Mouse (Mus musculus) central nervous system, embryonic 18 days (tissue): ENCODE results near the gene Psma3. TPM values are rescaled to one million over a fixed set of nuclear protein-coding genes. Genes with fewer than 3 reads are reported as not detected.

Experiments used
- polyA plus RNA-seq: library from polyadenylated mRNA; depleted of rRNA; stranded (reverse); fragments of >200 nt; gene quantifications from 2 replicates; pipeline ENCODE4 v1.2.3, GENCODE M21; 2012; rRNA removed

The Psma3 gene
- 263 and 276 TPM in 2 replicates for polyA plus RNA-seq

DNA sequence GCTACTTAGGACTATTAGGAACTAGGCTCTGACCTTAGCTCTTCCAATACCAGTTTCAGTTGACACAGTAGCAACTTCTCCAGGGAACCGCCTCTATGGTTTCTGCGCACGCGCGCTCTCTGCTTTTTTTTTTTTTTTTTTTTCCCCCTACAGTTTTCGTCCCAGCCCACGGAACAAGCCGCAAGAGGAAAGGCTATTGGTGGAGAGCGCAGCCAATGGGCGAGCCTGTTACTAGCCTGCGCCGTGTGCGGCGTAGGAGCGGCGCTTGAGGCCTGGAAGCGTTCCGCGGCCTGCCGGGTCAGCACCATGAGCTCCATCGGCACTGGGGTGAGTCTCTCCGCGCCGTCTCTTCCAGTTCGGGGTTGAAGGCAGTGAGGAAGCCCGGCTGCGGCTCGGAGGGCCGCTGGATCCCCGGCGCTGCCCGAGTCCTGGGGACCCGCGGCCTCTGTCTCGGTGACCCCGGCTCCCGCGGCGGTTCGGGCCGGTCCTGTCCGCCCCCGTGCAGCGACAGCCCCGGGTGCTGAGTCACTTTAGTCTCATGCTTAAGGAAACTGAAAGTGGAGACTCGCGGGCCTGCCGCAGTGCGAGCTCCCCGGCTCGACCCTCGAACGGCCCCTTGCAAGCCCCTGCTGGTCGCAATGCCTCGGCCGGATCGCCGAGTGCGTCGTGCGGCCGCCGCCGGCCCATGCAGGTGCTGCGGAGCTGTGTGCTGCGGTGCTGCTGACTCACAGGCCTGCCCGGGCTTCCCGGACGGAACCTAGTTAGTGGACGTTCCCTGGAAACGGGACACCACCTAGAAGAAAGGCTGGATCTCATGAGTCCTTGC is at the start of gene Psma3:
Gene Psma3, plus strand, starts transcription at position 181 of the 826 bp plus-strand sequence.

DNA sequence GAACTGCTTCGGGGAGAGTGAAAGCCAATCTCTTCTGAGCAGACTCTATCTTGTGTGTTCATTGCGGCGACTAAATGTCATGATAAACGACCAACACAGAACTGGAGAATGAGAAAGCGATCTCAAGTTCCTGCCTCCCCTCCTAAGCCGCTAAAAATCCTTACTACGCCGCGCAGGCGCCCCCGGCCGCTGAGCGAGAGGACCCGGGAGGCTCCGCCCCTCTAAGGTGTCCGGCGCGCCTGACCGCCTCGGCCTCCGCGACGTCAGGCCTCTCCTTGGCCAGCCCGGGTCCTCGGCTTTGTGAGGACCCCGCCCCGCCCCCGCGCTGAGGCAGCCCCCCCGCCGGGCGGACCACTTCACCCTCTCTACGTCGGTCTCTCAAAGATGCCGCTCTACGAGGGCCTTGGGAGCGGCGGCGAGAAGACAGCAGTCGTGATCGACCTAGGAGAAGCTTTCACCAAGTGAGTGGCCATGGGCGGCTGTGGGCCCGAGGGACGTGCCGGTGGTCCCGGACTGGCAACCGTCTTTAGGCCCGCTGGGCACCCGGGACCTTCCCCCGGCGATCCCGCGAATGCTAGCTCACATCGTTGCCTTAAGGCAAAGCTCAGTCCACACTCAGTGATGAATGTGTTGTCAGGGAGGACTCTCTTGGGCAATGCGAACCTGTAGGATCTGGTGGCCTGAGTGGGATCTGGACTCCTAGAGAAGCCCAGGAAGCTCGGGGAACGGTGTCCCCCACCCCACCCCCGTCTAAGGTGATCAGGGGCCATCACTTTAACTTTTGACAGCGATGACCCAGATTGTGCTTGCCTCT is 36.6 kb upstream of the Psma3 start, which contains the start of gene Actr10:
Gene Actr10, plus strand, starts transcription at position 287 of the 814 bp plus-strand sequence.

GRCm38 (mm10) chr12:71015363-71016210 is 41.2 kb downstream of the Psma3 start, which contains the start of gene Arid4a:
Gene Arid4a (plus strand): TSS chr12:71015990.

Other genes starting within 250 kb of the Psma3 start
- 14.0 and 16.1 TPM in 2 replicates for gene Frmd6, start 149.1 kb upstream of the Psma3 start, polyA plus RNA-seq
- gene Actr10, start 36.8 kb upstream of the Psma3 start, polyA plus RNA-seq, result 116 and 127 TPM in 2 replicates
- gene Arid4a, start 41.4 kb downstream of the Psma3 start, polyA plus RNA-seq, result 14.8 and 15.2 TPM in 2 replicates
- gene Tomm20l, start 136.8 kb downstream of the Psma3 start, polyA plus RNA-seq, result not detected in 2 replicates
- 80.6 and 82.1 TPM in 2 replicates for gene Timm9, start 162.1 kb downstream of the Psma3 start, polyA plus RNA-seq
- 9.3 and 9.6 TPM in 2 replicates for gene 2700049A03Rik, start 162.2 kb downstream of the Psma3 start, polyA plus RNA-seq